Mouse (Mus musculus) cerebellum, adult 2 months (tissue): Measurements from ENCODE around the gene Cfap43.

Experiments used
- CTCF ChIP-seq: fragments of 200-500 bp; IDR thresholded peaks from 2 replicates; pipeline ENCODE4 v1.5.1; 2011; ENCODE audit warnings: low read depth, mild to moderate bottlenecking, control low read depth, low read length, moderate library complexity, borderline replicate concordance; ENCODE audit not compliant: insufficient read depth
- POLR2A ChIP-seq: fragments of 200-500 bp; IDR thresholded peaks from 2 replicates; pipeline ENCODE4 v1.6.1; 2011; ENCODE audit warnings: low read length, control low read depth, borderline replicate concordance; ENCODE audit not compliant: insufficient read depth

GRCm38 (mm10) chr19:47882882-47883254, 36.2 kb downstream of the Cfap43 start:
- no peak for TF ChIP-seq CTCF
- no peak for TF ChIP-seq POLR2A
